In the genomic region with DNA sequence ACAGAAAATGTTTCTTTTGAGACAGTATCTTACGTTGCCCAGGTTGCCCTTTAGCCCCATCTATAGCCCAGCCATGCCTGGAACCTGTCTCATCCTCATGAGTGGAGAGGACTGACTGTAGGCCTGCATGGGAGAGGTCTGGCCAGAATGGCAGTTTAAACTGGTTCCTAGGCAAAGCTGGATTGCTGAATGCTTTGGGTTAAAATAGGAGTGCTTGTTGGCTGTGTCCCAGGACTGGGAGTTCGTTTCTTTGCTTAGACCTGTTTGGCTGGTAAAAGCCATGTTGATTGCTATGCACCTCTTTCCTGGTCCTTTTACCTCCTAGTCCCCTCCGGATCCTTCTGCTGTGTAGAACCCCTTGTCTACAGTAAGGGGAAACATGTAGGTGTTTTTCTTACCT, we compare ENCODE assay signal across 18 mouse cellular contexts. TPM values are rescaled to one million over a fixed set of nuclear protein-coding genes. Genes with fewer than 3 reads are reported as not detected.
DNase-seq lines count a peak whose midpoint lies in the region; ATAC-seq and TF ChIP-seq lines count a peak whose summit lies in the region.
"Had no signal": no experiment of that assay in that cellular context is flagged by ENCODE, and none has a peak within 500 bp of the region (broad histone marks: within the 10 kb centered on the region; RNA-seq: fewer than 3 reads in every experiment).

No protein-coding gene starts in this region.

- peaks cover 17% of the 10 kb centered on the region for H3K36me3 ChIP-seq in liver, adult 2 months (ENCODE audit: control insufficient read depth, insufficient read depth, low read length)
- peaks cover 49% of the 10 kb centered on the region for H3K36me3 ChIP-seq in liver, embryonic 12.5 days
- H3K36me3 ChIP-seq in embryonic facial prominence, embryonic 15.5 days: peaks cover 12% of the 10 kb centered on the region; the same call in 1 of the 2 replicates
- H3K36me3 ChIP-seq: neural tube, embryonic 12.5 days had no signal

- no peaks in the 10 kb centered on the region for H3K27me3 ChIP-seq in liver, adult 2 months (ENCODE audit: control insufficient read depth, insufficient read depth, low read length)
- H3K27me3 ChIP-seq in liver, embryonic 12.5 days (replicated peaks): no peaks in the 10 kb centered on the region
- H3K27me3 ChIP-seq in embryonic facial prominence, embryonic 15.5 days: no peaks in the 10 kb centered on the region
- H3K27me3 ChIP-seq: neural tube, embryonic 12.5 days had no signal

- no peak overlapping the region for H3K4me2 ChIP-seq in liver, embryonic 12.5 days
- 0 out of 2 replicates have a peak overlapping the region, but pooled peaks have one; percentile 10 for H3K4me2 ChIP-seq in embryonic facial prominence, embryonic 15.5 days (replicated peaks)
- H3K4me2 ChIP-seq: hindbrain, embryonic 14.5 days; neural tube, embryonic 12.5 days had no signal

- H3K4me3 ChIP-seq in liver, adult 2 months (ENCODE audit: insufficient read depth, low read depth, low read length): no peak overlapping the region
- no peak overlapping the region for H3K4me3 ChIP-seq in liver, embryonic 12.5 days
- no peak overlapping the region for H3K4me3 ChIP-seq in embryonic facial prominence, embryonic 15.5 days (replicated peaks)
- H3K4me3 ChIP-seq: neural tube, embryonic 12.5 days had no signal

- no peaks in the 10 kb centered on the region for H3K9me3 ChIP-seq in liver, embryonic 12.5 days (replicated peaks)
- no peaks in the 10 kb centered on the region for H3K9me3 ChIP-seq in embryonic facial prominence, embryonic 15.5 days (replicated peaks)
- H3K9me3 ChIP-seq: neural tube, embryonic 12.5 days had no signal

- no peak for TF ChIP-seq POLR2A in liver, adult 2 months (IDR thresholded peaks at IDR 0.05; ENCODE audit: extremely low read depth, insufficient read depth, low read length)

- 38% methylated on average over 3 of the region's 3 CpGs for WGBS in liver, adult 2 months
- whole genome bisulfite sequencing in liver, embryonic 12.5 days (ENCODE audit: insufficient replicate concordance): 81% methylated on average over 3 of the region's 3 CpGs
- WGBS in embryonic facial prominence, embryonic 15.5 days: 60% methylated on average over 3 of the region's 3 CpGs

- peaks cover 21% of the 10 kb centered on the region; the same call in 1 of the 2 replicates for H3K79me2 ChIP-seq in liver, adult 2 months (ENCODE audit: control insufficient read depth, insufficient read depth, low read length)

- TF ChIP-seq CTCF in liver, adult 2 months (IDR thresholded peaks at IDR 0.05; ENCODE audit: low read depth, low read length): no peak

- no peak for ATAC-seq in liver, embryonic 12.5 days
- ATAC-seq in embryonic facial prominence, embryonic 15.5 days (ENCODE audit: insufficient number of reproducible peaks, low FRiP score, low TSS enrichment, low read depth): no peak
- ATAC-seq: CD4-positive, CD25-positive, alpha-beta regulatory T cell, adult 4 months; forebrain, embryonic 16.5 days; intestine, postnatal 0 days had no signal

- H3K9ac ChIP-seq in liver, adult 2 months (ENCODE audit: low read depth, low read length): no peak overlapping the region
- no peak overlapping the region for H3K9ac ChIP-seq in liver, embryonic 12.5 days
- H3K9ac ChIP-seq in embryonic facial prominence, embryonic 15.5 days: no peak overlapping the region
- H3K9ac ChIP-seq: hindbrain, embryonic 14.5 days; neural tube, embryonic 12.5 days had no signal

- peak; percentile 57 for DNase-seq in liver, adult 2 months (ENCODE audit: extremely low read depth, low read depth, low spot score)
- DNase-seq in adipocyte (ENCODE audit: low spot score): peak; percentile 70
- peak; percentile 9 for DNase-seq in lung, postnatal 14 days
- DNase-seq in cerebellum, adult 9-10 months: no peak
- DNase-seq in thymus, postnatal 10 days (ENCODE audit: low spot score in 2 of 2): no peak
- DNase-seq: adrenal gland, postnatal 14 days; cerebellum, adult 8-10 months; heart, adult 18-20 months; layer of hippocampus, postnatal 36 days; right cerebral cortex, postnatal 14 days; thymus, adult 2 months had no signal

- H3K27ac ChIP-seq in liver, adult 2 months (replicated peaks; ENCODE audit: insufficient read depth, low read depth, low read length): peak overlapping the region; percentile 31; the same call in 1 of the 2 replicates
- no peak overlapping the region for H3K27ac ChIP-seq in liver, embryonic 12.5 days
- H3K27ac ChIP-seq in embryonic facial prominence, embryonic 15.5 days (replicated peaks): peak overlapping the region; percentile 79
- H3K27ac ChIP-seq: hindbrain, embryonic 14.5 days; neural tube, embryonic 12.5 days had no signal

- H3K4me1 ChIP-seq in liver, adult 2 months (ENCODE audit: control insufficient read depth, insufficient read depth, low read length): peaks cover 21% of the 10 kb centered on the region
- H3K4me1 ChIP-seq in liver, embryonic 12.5 days: peaks cover 31% of the 10 kb centered on the region
- H3K4me1 ChIP-seq in embryonic facial prominence, embryonic 15.5 days: no peaks in the 10 kb centered on the region

RNA-seq across cellular contexts. Expression of gene Hacd2, which starts 11.0 kb away (rescaled TPM):
- total RNA-seq in liver, adult 2 months (2014; rRNA removed): 19.8 and 23.8 TPM in 2 replicates
- 70.7 and 88.9 TPM in 2 replicates for polyA plus RNA-seq in liver, adult 2 months (2012; rRNA removed)
- 81.7 and 82.9 TPM in 2 replicates for polyA plus RNA-seq in liver, embryonic 12.5 days (2016; fragmentation: Nextera tagmentation; extraction: Ambion mirVana)
- 116 and 120 TPM in 2 replicates for polyA plus RNA-seq in embryonic facial prominence, embryonic 15.5 days (2015; fragmentation: Nextera tagmentation; extraction: Ambion mirVana)

Comparison
In these comparisons a context has a peak if more than half of its experiments do, and no peak if none do; other contexts are left out.
1. DNase-seq: peak in liver, adult 2 months (single experiment), adipocyte (single experiment) and lung, postnatal 14 days (single experiment); none in cerebellum, adult 9-10 months (single experiment) and thymus, postnatal 10 days (0 of 2).